Mouse (Mus musculus) kidney, postnatal 4 days (tissue): ENCODE results near the gene Plcl2.
"Not testable (repeated sequence)": the region's sequence is repeated elsewhere in the genome, so short reads cannot be mapped to it uniquely, and the experiment has no call there.

Experiments used
- DNase-seq, 2 experiments: peaks; one replicate each; pipeline ENCODE4 v3.0.0; 2021; ENCODE audit warnings: mixed read lengths in 2 of 2

Gene Plcl2

DNA sequence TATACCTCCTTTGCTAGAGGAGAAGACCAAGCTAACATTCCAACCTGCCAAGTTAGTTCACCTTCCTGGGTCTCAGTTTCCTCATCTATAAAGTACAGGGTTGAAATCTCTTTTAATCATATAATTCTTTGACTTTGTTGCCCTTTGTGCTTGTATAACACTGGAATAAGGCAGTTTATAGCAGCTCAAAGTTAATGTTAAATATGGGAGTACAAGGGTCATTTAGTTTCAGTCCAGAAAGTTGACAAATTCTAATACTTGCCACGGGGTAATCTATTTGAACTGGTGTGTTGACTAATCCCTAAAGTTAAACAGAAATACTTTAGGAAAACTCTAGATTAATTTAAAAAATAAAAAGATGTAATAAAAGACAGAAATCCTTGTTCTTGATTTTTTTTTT is 35.7 kb downstream of the Plcl2 start:
- no peak for DNase-seq

DNA sequence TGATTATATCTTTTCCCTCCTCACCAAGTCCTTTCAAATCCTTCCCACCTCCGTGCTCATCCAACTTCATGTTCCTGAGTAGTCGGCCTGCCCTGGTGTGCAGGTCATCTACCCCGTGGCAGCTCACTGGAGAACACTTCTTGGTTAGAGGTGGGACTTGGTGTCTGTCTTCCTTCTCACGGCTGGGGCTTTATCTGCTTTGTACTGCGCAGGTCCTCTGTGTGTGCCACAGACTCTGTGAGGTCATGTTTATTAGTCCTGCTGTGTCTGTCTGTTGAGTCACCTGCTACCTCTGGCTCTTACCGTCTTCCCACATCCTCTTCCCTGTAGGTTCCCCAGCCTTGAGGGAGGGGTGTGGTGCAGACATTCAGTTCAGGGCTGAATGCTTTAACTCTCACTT is 36.1 kb downstream of the Plcl2 start:
- DNase-seq, result peak in 1 of 2 experiments; percentile 14

DNA sequence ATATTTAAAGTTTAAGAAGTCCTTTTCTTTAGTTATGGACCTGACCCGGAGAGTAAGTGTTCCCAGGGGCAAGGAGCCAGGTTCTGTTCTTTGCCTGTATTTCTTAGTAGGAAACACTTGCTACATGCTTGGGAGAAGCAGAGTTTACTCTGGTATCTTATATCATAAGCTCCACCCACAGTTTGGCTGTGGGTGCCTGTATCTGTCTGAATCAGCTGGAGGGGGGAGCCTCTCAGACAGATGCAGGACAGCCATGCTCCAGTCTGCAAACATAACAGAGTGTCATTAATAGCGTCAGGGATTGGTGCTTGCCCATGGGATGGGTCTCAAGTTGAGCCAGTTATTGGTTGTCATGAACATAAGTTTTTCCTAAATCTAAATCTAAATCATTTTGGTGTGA is 42.9 kb downstream of the Plcl2 start:
- no peak for DNase-seq

DNA sequence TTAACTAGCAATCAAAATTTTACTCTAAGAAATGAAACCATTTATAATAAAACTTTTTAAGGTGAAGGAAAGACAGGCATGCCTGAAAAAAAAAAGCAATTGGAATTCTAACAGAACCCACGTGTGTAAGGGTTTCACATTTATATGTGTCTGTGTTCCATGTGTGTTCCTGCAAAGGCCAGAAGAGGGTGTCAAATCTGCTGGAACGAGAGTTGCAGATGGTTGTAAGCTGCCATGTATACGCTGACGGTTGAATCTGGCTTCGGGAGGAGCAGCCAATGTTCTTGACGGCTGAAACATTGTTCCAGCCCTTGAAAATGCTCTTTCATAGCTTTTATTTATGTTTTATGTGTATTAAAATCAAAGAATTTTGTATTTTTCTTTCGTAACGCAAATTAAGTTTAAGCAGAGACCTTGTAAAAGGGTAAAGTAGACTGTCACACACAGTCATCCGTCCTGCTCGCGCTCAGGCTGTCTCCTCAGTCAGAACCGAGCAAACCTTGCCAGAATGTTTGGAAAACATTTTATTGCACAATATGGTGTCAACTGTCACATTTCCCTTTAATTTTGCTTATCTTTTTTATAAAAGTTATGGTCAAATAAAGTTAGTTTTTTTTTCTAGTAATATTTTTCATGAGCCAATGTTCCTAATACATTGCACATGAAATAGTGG is 48.5 kb downstream of the Plcl2 start:
- DNase-seq, result peak in 1 of 2 experiments; percentile 24

DNA sequence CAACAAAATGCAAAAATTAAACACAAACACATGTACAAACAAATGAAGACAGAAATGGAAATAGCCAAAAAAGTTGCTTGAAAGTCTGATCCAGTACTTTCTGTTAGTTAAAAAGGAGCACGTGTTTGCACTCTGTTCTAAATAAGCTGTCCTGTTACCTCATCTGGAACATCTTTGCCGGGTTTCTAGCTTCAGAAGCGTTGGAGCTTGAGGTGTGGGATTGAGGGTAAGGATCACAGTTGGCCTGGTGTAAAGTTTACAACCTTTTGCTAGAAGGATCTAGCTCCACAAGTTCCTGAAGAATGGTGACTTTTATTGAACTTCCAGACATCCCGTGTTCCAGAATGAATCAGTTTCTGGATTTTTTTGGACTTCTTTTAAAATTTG is 49.0 kb downstream of the Plcl2 start:
- no peak for DNase-seq

DNA sequence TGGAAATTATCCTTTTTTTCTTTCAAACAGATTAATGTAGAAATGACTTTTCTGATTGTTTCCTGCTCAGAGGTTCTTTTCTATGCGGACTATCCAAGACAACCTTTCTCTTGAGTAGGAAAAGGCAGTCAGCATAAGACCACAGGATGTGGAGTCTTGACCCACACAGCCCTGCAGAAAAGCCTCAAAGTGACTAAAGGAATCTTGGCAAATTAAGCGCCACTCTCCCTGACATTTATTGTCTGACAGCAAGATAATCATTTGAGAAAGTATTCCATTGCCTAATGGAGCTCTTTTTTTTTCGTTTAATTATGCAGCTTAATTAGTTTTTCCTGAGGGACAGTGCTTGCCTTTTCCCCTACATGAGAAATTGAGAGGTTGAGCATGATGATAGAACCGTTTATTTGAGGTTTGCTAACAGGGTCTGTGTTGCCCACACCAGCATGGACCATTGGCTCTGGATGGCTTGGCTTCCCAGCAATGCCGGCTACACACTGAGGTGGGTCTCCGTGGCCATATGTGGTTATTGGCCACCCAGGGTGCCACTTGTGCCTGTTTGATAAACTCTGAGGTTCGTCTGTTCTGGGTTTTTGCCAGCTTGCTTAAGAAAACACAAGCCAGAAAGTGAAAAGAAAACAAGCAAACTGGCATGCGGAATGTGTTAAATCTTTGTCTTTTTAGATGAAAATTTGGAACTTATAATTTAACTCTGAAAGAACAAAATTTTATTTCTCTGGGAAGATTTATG is 56.3 kb downstream of the Plcl2 start:
- no peak for DNase-seq

DNA sequence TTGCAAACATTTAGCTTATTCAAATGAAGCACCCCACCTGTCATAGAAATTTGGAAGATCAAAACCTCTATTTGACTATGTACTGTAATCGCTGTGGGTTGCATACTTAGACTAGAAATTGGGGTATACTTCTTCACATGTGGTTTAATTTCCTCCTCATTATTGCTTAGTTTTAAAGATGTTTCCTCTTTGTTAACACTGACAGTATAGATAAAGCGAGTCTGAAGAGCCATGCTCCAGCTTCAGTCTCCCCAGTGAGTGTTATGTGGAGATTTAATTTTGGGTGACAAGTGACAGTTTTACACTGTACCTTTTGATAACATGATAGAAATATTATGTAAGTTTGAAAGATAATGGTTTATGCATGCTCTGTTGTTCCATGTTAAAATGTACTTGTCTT is 59.6 kb downstream of the Plcl2 start:
- DNase-seq, result no peak

DNA sequence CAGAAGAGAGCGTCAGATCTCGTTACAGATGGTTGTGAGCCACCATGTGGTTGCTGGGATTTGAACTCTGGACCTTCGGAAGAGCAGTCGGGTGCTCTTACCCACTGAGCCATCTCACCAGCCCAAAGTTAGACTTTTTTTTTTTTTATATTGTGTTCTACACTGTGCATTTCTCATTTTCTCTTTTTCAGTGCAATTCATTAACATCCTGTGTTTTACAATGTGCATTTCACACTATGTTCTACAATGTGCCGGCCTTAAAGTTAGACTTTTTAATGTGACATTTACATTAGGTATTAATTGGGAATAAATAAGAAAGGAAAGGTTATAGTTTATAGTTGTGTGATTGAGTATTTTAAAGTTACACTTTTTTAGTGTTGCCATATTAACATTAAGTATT is 61.0 kb downstream of the Plcl2 start:
- not testable (repeated sequence) for DNase-seq

DNA sequence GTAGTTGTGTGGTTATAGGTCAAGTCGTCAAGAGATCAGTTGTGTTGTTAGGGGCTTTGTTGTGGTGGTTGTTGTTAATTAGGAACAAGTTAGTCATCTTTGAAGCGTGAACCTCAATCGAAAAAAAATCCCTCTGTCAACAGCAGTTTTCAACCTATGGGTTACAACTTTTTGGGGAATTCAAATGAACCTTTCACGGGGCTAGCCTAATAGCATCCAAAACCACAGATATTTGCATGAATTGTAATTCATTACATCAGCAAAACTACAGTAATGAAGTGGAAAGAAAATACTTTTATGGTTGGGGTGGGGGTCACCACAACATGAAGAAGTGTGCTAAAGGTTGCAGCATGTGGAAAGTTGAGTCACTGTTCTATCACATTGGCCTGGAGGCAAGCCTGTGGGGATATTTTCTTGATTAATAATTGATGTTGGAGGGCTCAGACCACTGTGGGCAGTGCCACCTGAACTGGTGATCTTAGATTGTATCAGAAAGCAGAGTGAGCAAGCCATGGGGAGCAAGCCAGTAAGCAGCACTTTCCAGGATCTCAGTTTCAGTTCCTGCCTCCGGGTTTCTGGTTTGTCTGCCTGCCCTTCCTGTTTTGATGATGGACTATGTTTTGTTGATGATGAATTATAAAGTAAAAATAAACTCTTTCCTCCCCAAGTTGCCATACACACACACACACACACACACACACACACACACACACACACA is 61.6 kb downstream of the Plcl2 start:
- DNase-seq, result no peak

DNA sequence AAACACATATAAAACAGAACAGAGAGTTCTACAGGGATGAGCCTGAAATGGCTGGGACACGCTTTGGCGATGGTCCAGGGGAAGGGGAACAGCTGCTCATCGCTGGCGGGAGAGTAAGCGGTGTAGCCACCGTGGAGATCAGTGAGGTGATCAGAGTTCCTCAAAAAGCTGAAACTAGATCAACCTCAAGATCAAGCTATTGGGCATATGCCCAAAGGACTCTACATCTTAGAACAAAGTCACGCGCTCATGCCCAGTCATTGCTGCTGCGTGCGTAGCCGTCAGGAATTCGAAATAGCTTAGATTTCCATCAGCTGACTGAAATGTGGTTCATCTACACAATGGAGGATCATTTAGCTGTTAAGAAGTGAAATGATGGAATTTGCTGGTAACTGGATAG is 65.0 kb downstream of the Plcl2 start:
- DNase-seq, result peak; percentile 16 to 23

DNA sequence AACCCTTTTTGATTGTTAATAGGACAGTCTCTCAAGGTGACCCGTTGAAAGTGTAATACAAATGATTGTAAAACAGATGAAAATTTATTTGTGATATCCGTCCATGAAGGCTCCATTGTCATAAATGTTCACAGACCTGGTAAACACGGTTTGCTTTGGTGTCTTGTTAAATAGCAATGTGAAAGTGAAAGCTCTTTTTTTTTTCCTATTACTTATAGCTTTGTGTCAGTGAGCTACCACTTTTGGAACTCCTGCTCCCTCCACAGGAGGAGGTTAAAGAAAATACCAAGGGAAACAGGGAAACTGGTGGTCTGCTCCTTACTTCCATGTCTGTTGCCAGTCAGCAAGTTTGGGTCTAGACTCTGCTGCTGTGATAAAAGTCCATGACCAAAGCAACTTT is 71.2 kb downstream of the Plcl2 start:
- no peak for DNase-seq

DNA sequence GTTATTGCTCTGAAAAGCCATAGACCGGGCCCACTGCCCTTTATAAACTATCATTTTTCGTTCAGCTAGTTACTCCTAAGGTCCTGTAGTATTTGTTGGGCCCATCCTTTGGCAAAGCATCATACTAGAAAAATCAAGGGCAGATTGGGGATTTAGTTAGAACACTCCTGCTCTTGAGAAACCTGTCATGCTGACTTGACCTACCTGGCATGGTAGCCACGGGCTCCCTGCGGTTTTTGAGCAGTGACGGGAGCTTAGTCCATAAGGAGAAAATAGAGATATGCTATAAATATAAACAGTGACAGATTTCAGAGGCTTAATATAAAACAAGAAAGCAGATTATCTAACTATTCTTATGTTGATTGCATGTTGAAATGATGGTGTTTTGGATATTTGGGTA is 77.6 kb downstream of the Plcl2 start:
- no peak for DNase-seq

DNA sequence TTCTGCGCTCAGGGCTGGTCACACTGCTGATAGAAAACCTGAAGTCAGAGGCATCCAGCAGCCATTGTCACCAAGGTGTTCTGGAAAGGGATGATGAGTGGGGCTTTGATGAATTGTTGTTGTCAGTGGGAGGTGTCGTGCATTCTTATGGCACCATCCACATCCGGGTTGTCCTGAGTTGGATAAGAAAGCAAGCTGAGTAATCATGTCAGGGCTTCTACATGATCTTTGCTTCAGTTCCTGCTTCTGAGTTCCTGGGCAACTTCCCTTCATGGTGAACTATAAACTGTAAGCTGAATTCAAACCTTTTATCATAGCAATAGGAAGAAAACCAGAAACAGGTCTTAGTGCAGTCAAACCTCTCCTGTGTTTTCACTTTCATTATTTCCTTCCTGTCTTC is 78.7 kb downstream of the Plcl2 start:
- DNase-seq, result no peak

DNA sequence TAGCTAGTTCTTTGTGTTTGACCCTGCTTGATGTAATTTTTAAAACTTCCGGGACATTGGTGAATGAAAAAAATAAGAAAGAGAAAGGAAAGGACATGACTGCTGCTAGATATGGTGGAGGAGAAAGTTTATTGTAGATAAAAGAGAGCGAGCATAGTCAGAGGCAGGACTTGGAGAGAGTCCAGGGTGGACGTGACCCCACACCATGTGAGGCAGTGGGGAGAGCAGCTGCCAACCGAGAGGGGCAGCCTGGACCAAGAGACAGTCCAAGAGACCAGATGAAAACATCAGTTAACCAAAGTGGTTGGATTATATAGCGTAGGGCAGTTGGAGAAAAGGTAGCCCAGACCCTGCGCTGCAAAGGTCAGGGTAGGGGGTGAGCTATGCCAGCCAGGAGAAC is 91.0 kb downstream of the Plcl2 start:
- no peak for DNase-seq

DNA sequence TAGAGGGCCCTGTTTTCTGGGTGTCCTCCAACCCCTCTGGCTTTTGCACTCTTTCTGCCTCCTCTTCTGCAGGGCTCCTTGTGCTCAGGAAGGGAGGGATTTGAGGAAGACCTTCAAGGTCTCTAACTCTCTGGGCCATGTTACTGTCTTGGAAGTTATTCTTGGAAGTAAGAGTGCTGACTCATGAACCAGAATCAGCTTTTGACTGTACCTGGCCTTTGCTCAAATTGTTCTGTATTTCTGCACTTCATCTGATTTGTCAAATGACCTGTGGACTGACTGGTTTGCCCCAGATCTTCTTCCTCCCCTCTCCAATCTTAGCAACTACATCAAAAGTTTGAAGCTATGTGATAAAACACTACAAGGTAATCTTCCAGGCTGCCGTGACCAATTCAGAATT is 91.5 kb downstream of the Plcl2 start:
- DNase-seq, result no peak

DNA sequence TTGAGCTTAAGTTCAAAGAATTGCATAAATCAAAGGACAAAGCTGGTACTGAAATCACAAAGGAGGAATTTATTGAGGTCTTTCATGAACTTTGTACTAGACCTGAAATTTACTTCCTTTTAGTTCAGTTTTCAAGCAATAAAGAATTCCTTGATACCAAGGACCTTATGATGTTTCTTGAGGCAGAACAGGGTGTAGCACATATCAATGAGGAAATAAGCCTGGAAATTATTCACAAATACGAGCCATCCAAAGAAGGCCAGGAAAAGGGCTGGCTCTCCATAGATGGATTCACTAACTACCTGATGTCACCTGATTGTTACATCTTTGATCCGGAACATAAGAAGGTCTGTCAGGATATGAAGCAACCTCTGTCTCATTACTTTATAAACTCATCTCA is 97.7 kb downstream of the Plcl2 start:
- DNase-seq, result no peak

DNA sequence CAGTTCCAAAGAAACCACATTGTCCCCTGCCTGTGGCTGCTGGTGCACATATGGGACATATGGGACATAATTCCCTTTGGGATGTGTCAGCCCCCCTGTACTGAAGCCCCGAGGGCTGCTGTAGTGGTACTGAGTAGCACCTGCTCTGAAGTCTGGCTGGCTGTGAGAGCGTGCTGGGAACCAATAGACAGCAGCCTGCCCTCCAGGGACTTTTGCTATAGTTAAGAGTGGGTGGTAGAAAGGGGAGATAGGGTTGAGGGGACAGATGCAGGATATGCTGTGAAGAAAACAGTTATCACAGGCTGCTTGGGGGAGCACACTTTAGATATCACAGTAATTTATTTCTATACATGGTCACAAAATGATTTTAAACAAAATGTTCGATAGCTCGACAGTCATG is 100.7 kb downstream of the Plcl2 start:
- no peak for DNase-seq

DNA sequence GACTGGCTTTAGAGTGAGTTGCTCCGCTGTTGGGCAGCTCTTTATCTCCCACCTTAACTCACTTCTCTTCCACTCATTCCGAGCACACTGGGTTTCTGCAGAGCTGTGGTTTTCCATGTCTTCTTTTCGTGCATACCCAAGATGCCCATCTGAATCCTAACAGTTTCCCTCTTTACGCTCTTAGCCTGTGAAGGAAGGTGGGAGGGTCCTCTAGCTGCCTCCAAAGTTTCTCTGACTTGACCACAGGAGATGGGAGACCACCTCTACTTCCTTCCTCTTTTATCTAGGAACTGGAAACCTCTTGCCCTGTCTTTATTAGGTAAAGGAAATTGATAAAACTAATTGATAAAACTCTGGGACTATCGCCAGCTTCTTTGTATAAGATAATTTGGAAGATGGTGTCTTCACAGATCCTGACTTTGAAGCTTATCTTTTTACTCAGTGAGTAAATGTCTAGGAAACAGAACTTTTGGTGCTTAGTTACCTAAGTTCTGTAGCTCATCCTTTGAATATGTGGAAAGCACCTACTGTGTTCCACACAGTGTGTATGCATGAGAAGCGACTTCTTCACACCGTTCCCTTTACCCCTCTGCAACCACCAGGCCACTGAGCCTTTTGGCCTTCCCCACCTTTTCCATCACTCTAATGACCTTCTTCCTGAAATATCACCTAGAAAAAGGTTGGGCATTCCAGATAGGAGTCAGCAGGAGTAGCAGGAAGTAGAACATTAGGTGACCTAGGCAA is 111.8 kb downstream of the Plcl2 start:
- no peak for DNase-seq

DNA sequence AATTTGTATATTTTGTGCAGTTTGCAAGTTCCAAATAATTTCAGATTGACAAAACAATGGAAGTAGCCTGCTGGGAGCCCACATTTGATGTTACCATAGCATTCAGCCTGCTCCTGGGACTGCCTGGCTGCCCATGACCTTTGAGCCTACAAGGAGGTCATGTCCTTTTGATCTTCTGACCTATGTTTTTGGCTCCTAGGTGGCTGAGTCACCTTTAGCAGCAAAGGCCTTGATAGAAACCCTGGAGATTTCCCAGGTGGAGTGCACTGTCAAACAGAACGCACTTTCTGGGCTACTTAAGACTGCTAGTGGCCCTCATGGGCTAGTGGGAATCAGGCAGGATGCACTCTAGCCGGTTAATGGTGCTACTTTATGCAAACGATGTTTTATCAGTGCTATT is 112.8 kb downstream of the Plcl2 start:
- DNase-seq, result no peak

DNA sequence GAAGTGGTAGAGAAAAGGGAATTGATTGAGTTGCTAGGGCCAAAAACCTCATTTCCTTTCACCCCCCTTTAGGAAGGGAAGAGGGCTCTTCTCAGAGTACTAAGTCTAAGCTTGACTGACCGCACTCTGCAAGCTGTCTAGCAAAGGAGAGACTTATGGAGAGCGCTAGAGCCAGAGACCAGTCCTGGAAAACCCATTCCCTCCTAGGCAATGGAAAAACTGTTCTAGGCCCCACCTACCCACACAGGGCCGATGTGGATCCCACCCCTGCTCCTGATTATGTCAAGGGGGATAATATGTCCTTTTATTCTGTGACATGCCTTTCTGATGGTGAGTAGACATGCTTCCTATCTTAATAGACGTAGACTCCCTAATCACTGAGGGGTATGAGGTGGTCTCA is 116.4 kb downstream of the Plcl2 start:
- no peak for DNase-seq

DNA sequence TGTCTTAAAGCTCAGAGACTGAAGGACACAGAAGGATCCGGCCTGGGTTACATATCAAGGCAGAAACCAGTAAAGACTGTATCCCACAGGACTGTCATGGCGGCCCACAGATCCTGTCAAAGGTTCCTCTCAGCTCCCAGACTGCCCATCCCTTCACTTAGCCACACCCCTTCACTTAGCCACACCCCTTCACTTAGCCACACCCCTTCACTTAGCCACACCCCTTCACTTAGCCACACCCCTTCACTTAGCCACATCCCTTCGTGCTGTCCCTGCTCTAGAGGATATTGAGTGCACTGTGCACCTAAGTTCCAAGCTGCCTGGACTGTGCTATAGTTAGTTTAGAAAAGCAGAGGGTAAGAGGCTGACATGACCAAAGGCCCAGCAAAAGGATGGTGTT is 118.5 kb downstream of the Plcl2 start:
- no peak for DNase-seq

DNA sequence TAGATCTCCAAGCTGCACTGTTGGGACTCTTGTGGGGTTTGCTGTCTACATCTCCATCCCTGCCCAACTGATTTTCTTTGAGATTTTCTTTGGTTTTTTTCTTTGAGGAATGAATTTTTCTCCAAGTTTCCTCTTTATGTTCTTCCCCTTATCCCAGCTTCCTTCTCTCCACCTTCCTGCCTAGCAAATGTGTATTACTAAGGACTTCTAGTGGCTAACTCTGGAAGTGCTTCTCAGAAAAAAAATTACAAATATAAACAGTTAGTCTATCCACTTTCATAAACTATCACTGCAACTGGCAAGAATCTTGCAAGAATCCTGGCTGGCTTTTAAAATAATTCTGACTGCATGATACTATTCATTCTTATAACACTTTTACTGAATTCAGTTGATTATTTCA is 119.5 kb downstream of the Plcl2 start:
- no peak for DNase-seq

DNA sequence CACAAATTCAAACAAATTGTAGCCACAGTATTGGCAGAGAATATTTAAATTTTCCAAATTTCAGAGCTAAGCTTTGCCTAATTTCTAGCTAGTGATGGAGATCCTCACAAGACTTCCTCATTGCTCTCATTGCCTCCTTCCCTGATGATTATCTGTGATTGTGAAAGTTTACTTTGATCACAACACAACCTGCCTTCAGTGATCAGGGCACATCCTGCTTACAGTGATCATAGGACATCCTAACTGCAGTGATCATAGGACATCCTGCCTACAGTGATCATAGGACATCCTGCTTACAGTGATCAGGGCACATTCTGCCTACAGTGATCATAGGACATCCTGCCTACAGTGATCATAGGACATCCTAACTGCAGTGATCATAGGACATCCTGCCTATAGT is 121.8 kb downstream of the Plcl2 start:
- not testable (repeated sequence) for DNase-seq
